Mouse (Mus musculus): ENCODE results near the gene Csad.
A peak's percentile ranks its signal among the peaks of the same experiment; 100 is the strongest.

Gene Csad

GRCm38 (mm10) chr15:102204674-102205505, at the start of gene Csad:
Gene Csad, minus strand, starts transcription at chr15:102204724.
- no peak for DNase-seq (ENCODE audit: low spot score)

GRCm38 (mm10) chr15:102250521-102250920, 46.0 kb upstream of the Csad start:
- DNase-seq (ENCODE audit: low spot score) = no peak

DNA sequence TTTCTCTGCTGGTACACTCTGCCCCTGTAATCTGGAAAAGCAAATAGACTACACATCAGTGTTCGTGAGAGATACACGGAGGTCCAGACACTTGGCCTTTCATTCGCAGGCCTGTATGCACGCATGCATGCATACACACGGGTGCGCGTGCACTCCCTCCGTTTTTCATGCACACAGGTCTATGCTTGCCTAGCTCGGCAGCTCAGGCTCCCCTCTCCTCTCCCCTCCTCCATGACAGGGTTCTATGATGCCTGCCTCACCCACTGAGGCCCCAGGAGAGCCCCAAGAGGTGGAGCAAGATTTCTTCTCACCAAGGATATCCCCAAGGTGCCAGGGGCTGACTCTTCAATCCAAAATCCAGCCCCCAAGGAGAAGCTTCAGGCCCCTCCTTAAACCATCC, 45.4 kb upstream of the Csad start:
- no peak for DNase-seq (ENCODE audit: low spot score)

GRCm38 (mm10) chr15:102249251-102249691, 44.7 kb upstream of the Csad start:
- peak; percentile 38 for DNase-seq (ENCODE audit: low spot score)

DNA sequence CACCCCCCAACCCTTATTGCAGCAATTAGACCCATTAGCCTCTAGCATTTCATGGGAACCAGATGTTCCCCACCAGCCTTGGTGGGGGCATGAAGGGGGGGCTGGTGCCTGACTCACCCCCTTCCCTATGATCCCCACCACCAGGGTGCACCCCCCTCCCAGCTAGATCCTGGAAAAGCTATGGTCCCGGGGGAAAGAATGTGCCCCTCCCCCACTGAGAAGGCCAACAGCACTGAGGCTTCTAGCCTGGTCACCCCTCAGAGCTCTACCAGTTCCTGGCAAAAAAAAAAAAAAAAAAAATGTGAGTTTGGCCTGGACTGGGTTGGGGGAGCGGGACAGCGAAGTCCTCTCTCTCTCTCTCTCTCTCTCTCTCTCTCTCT, 44.3 kb upstream of the Csad start:
- DNase-seq (ENCODE audit: low spot score) = no peak

GRCm38 (mm10) chr15:102248131-102248811, 43.7 kb upstream of the Csad start:
- no peak for DNase-seq (ENCODE audit: low spot score)

DNA sequence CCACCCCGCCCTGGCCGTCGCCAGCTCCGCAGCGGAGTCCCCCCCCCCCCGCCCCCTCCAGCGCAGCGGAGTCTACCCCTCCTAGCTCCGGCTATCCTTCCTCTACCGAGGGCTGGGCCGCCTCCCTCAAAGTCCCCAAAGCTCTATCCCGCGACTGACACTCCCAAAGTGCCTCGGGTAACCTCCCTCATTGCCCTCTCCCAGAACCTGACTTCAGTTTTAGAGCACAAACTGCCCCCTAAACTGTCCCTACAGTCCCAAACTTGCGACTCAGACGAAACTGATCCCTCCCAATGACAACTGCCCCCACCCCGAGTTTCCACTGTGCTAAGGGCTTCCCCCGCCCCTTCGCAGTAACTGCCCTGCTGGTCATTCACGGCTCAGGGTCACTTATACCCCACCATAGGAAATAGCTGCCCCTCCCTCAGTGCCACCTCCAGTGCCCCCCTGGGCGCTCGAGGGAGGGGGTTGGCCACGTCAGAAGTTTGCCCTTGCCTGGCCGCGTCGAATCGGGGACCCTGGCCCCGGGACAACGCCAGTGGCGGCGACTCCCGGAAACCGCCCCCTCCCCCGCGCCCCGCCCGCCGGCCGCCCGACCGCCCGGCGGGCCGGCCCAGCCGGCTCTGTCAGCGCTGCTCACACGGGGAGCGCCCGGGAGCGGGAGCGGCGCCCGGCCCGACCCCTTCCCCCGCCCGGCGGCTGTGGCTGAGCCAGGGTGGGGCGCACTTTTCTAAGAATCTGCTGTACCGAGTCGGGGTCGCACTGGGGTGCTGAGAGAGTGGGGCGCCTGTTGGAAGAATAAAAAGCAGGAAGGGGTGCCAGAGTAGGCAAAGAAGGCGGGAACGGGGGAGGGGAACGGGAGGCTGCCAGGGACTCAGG, 43.0 kb upstream of the Csad start:
- DNase-seq (ENCODE audit: low spot score) = peak; percentile 75

DNA sequence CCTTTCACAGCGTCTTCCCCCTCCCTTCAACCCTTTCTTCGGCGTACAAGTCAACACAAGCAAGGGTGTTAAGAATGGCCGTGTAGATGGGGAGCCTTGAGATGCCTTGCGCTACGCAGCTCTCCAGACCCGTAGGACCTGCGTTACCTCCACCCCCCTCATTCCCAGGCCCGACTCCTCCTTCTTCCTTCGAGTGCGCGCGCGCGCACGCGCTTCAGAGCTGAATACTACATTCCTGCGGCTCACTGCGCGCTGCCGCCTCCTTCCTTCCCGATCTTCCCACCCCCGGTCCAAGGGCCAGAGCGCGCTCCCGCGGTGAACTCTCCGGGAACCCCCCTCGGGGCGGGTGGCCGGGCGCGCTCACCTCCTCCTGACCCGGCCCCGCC, 42.3 kb upstream of the Csad start:
- DNase-seq (ENCODE audit: low spot score) = peak; percentile 91

- peak; percentile 48 for DNase-seq (ENCODE audit: low spot score)
These were observed 41.6 kb upstream of the Csad start for GRCm38 (mm10) chr15:102245891-102246741.

GRCm38 (mm10) chr15:102245461-102245881, 40.9 kb upstream of the Csad start:
- no peak for DNase-seq (ENCODE audit: low spot score)

DNA sequence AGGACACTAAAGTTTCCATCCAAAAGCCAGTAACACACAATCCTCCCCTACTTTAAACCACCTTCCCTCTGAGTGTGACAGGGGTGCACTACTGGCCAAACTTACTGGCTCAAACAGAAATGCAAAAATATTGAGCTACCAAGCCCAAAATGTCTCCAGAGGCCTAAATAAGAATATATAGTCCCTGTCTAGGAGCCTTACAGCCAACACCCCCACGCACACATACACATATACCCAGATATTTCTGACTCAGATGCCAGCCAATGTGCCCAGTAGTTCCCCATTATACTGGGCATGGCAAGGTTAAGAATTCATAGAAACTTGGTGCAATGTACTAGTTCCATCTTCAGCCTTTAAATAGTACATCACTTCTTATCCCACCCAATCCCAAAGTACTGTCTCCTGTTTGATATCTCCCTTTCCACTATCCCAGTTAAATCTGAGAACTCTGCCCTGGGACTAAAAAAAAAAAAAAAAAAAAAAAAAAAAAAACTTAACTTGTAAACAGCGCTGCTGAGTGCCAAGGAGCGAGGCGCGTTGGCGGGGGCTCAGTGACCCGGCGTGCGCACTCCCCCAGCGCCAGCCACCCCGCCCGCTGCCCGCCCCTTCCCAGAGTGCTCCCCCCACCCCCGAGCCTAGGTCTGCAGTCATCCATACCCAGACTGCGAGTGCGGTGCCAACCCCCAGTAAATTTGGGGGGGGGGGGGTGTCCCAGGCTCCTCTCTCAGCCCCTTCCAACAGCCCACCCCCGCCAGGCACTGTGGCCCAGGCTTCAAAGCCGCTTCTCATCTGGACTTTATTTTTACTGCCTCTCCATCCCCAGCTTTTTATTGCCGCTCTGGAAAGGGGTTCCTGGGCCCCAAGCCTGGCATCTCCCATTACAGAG, 40.0 kb upstream of the Csad start:
- no peak for DNase-seq (ENCODE audit: low spot score)

DNA sequence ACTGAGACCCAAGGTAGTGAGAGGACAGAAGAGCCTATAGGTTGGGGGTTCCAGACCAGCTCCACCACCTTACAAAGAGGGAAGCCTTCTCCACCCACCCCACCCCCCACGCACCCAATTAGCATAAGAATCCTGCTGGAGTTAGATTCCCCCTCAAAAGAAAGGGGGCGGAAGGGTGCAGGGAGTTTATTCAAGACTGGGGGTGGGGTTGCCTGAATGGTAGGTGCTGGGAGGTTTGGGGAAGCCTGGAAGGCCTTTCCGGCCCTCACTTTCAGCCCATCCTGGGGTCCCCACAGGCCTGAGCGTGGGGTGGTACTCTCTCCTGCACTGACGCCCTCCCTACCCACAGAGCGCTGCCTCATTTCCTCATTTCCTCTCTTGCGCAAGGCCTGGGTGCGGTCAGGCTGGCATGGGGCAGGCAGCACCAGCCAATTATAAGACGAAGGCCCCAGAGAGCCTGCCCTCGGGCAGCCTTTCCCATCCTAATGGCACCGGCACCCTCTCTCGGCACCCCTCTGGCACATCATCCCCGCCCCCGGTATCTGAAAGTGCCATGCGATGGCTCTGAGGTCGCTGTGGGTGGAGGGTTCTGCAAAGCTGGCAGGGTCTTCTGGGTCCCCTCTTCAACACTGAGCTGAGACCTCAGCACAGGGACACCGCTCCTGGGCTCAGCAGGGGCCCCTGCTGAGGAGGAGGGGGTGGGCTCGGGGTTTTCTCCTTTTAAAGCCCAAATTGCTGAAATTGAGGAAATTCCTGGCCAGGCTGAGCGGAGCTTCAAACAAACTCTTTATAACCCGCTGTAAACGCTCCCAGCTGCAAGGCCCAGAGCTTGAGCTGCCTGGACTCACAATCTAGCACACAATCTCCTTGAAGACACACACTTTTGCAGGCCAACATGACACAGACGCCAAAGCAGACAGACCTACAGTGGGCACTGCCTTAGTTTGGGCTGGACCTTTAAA, 39.0 kb upstream of the Csad start:
- peak; percentile 75 for DNase-seq (ENCODE audit: low spot score)

GRCm38 (mm10) chr15:102242404-102243228, 38.1 kb upstream of the Csad start:
- DNase-seq (ENCODE audit: low spot score) = no peak

GRCm38 (mm10) chr15:102240607-102241006, 36.1 kb upstream of the Csad start:
- DNase-seq (ENCODE audit: low spot score) = no peak

DNA sequence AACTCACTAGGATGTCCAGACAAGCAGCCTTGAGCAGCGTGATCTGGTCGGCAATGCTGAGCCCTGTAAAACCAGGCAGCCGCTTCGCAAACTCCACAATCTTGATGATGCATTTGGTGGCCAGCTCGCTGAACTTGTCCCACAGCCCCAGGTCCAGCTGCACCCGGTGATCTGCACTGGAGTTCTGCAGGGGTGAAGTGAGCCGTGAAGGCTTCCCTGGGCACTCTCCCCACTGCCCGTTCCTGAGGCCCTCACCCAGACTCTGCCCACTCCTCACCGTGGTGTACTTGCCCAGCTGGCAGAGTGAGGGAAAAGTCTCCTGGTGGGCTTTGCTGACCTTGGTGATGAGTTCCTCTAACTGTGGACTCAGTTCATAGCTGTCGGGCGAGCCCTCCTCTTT, 35.3 kb upstream of the Csad start:
- DNase-seq (ENCODE audit: low spot score) = no peak

DNA sequence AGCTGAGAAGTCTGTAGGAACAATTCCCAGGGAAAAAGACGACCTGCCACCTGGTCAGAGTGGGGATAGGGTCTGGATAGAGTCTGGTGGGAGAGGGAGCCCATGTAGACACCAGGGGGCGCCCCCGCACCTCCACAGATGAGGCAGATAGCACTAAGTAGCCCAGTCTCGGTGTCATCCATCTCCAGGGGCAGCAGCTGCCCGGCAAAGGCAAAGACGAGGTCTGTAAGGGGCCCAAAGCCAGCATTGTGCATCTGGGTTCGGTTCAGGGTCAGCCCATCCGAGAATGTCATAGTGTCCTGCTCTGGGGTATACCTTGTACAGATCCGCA, 34.7 kb upstream of the Csad start:
- DNase-seq (ENCODE audit: low spot score) = peak; percentile 76

DNA sequence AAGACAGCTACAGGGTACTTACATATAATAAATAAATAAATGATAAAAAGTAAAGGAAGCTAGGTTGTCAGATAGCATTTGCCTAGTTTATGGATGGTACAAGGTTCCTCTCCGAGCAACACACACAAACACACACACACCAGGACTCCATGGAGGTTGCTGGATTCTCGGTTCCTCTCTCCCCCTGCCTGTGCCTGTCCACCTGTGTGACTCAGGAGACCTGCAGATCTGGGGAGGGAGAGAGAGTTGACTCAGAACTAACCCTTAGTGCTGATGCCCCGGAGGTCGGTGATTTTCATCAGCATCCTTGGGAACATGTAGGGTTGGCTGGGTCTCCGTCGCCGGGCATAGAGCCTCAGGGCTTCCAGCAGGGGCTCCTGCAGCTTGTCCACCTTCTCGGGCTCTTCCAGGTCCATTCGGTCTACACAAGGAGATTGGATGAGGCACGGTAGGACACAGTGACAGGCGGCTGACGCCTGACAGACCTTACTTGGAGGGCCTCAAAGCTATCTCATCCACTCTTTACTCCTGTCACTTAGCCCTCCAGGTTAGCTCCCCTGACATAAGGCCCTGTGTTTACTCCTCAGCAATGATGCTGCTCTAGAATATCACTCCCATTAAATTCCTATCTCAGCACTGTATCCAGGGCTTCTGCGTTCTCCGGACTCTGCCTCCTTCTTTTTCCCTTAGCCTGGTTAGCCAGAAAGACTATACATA, 34.2 kb upstream of the Csad start:
- no peak for DNase-seq (ENCODE audit: low spot score)
